Mouse (Mus musculus) heart, postnatal 0 days (tissue): ENCODE results near the gene Tmsb4x. TPM values are rescaled to one million over a fixed set of nuclear protein-coding genes. Genes with fewer than 3 reads are reported as not detected.

Experiments
- ATAC-seq: fragments of 200-750 bp; cut with Nextera tagmentation; 2 replicates; pipeline ENCODE4 v1.8.0; 2017; ENCODE audit warnings: low read depth, moderate number of reproducible peaks, moderate library complexity; ENCODE audit not compliant: insufficient read depth
- DNase-seq: peaks from one replicate; pipeline ENCODE4 v3.0.0-alpha.2; 2016; ENCODE audit warnings: low spot score
- H3K27ac ChIP-seq: fragments of 300-500 bp; sonication (generic); 2 replicates; pipeline ENCODE4 v1.5.1; 2014; ENCODE audit warnings: low read depth, mild to moderate bottlenecking
- H3K27me3 ChIP-seq: fragments of 300-500 bp; sonication (generic); 2 replicates; pipeline ENCODE4 v1.6.1; 2014; ENCODE audit warnings: low read length, mixed read lengths; ENCODE audit not compliant: control insufficient read depth, insufficient read depth
- H3K36me3 ChIP-seq: fragments of 300-500 bp; sonication (generic); replicated peaks from 2 replicates; pipeline ENCODE4 v1.6.1; 2014; ENCODE audit warnings: low read length, mixed read lengths; ENCODE audit not compliant: control insufficient read depth, insufficient read depth
- H3K4me1 ChIP-seq: fragments of 300-500 bp; sonication (generic); 2 replicates; pipeline ENCODE4 v1.6.1; 2014; ENCODE audit warnings: antibody characterized with exemption; ENCODE audit not compliant: control insufficient read depth, insufficient read depth
- H3K4me2 ChIP-seq: fragments of 300-500 bp; sonication (generic); 2 replicates; pipeline ENCODE4 v1.6.1; 2014; ENCODE audit warnings: low read depth, mild to moderate bottlenecking, low read length, moderate library complexity
- H3K4me3 ChIP-seq: fragments of 300-500 bp; sonication (generic); 2 replicates; pipeline ENCODE4 v1.5.1; 2014; ENCODE audit warnings: low read depth, low read length
- H3K9ac ChIP-seq: fragments of 300-500 bp; sonication (generic); replicated peaks from 2 replicates; pipeline ENCODE4 v1.6.1; 2014; ENCODE audit warnings: low read depth, low read length, mixed read lengths
- H3K9me3 ChIP-seq: fragments of 300-500 bp; sonication (generic); replicated peaks from 2 replicates; pipeline ENCODE4 v1.6.1; 2016; ENCODE audit warnings: low read length; ENCODE audit not compliant: control insufficient read depth
- CTCF ChIP-seq: IDR thresholded peaks from 2 replicates; pipeline ENCODE4 v1.5.1; 2016; ENCODE audit warnings: antibody characterized with exemption, control low read depth, low read depth
- EP300 ChIP-seq: IDR thresholded peaks from 2 replicates; pipeline ENCODE4 v1.6.1; 2016; ENCODE audit warnings: antibody characterized with exemption, low read depth
- WGBS: fragments of 180-500 bp; shearing (Covaris S2); extraction: QIAGEN DNeasy Blood & Tissue Kit; methylation state at CpG from one replicate; pipeline ENCODE4 v1.1.7; 2014; 5-methylcytosine and 5-hydroxymethylcytosine counted together
- polyA plus RNA-seq: library from polyadenylated mRNA; unstranded; fragments of >200 nt; fragmentation: Nextera tagmentation; extraction: Ambion mirVana; gene quantifications from 2 replicates; pipeline ENCODE4 v1.2.1, GENCODE M21; 2015
- total RNA-seq: library from RNA; depleted of rRNA; stranded (reverse); fragments of >200 nt; gene quantifications from 2 replicates; pipeline ENCODE4 v1.2.3, GENCODE M21; 2014; ENCODE audit warnings: low replicate concordance; rRNA removed

The Tmsb4x gene
- total and polyA plus RNA-seq, 2 experiments from 2014 or later: 525 to 2,040 TPM

GRCm38 (mm10) chrX:167167282-167167681 lies 41.8 kb downstream of the Tmsb4x start:
- WGBS: 56% methylated on average over 2 of the region's 2 CpGs
- Histone ChIP-seq H3K9ac (no peak overlapping the region), H3K27ac (0 out of 2 replicates have a peak overlapping the region, but pooled peaks have one; percentile 20), H3K36me3 (no peaks in the 10 kb centered on the region), H3K4me2 (no peak overlapping the region), H3K4me3 (no peak overlapping the region), H3K9me3 (no peaks in the 10 kb centered on the region), H3K27me3 (no peaks in the 10 kb centered on the region), H3K4me1 (no peaks in the 10 kb centered on the region)
- ATAC-seq: no peak
- no peak for DNase-seq
- TF ChIP-seq CTCF: no peak
- no peak for TF ChIP-seq EP300

- Histone ChIP-seq H3K9me3 (no peaks in the 10 kb centered on the region), H3K4me3 (no peak overlapping the region), H3K27me3 (no peaks in the 10 kb centered on the region), H3K9ac (no peak overlapping the region), H3K36me3 (no peaks in the 10 kb centered on the region), H3K4me2 (no peak overlapping the region), H3K4me1 (no peaks in the 10 kb centered on the region), H3K27ac (no peak overlapping the region)
- no peak for TF ChIP-seq CTCF
- no peak for TF ChIP-seq EP300
- ATAC-seq (no peak), DNase-seq (no peak)
- WGBS: 82% methylated on average over 1 of the region's 1 CpGs
Measured at GRCm38 (mm10) chrX:167166051-167166450, 43.1 kb downstream of the Tmsb4x start.

- H3K4me2 ChIP-seq: no peak overlapping the region
- H3K27ac ChIP-seq: no peak overlapping the region
- no peak overlapping the region for H3K4me3 ChIP-seq
- H3K9me3 ChIP-seq: no peaks in the 10 kb centered on the region
- DNase-seq (no peak), ATAC-seq (no peak)
- no peak overlapping the region for H3K9ac ChIP-seq
- H3K36me3 ChIP-seq: no peaks in the 10 kb centered on the region
- H3K4me1 ChIP-seq: no peaks in the 10 kb centered on the region
- H3K27me3 ChIP-seq: no peaks in the 10 kb centered on the region
- 53% methylated on average over 4 of the region's 4 CpGs for WGBS
- TF ChIP-seq EP300: no peak
- no peak for TF ChIP-seq CTCF
Measured at GRCm38 (mm10) chrX:167157691-167158090, 51.4 kb downstream of the Tmsb4x start.

Other genes with a start within 250 kb of the Tmsb4x start
- 0.19 TPM in 1 of 2 replicates, not detected in the other for gene Tlr8, start 55.0 kb upstream of the Tmsb4x start, total RNA-seq
- gene Tlr8, start 55.0 kb upstream of the Tmsb4x start, polyA plus RNA-seq: 0.16 TPM in 2 replicates
- gene Tlr7, start 121.2 kb upstream of the Tmsb4x start, total RNA-seq: 0.08 and 0.88 TPM in 2 replicates
- 0.26 and 0.33 TPM in 2 replicates for gene Tlr7, start 121.2 kb upstream of the Tmsb4x start, polyA plus RNA-seq
- 26.6 and 45.5 TPM in 2 replicates for gene Prps2, start 173.4 kb upstream of the Tmsb4x start, total RNA-seq
- gene Prps2, start 173.4 kb upstream of the Tmsb4x start, polyA plus RNA-seq: 16.6 and 17.0 TPM in 2 replicates